7 mouse cellular contexts compared by ENCODE assay signal in the genomic region with DNA sequence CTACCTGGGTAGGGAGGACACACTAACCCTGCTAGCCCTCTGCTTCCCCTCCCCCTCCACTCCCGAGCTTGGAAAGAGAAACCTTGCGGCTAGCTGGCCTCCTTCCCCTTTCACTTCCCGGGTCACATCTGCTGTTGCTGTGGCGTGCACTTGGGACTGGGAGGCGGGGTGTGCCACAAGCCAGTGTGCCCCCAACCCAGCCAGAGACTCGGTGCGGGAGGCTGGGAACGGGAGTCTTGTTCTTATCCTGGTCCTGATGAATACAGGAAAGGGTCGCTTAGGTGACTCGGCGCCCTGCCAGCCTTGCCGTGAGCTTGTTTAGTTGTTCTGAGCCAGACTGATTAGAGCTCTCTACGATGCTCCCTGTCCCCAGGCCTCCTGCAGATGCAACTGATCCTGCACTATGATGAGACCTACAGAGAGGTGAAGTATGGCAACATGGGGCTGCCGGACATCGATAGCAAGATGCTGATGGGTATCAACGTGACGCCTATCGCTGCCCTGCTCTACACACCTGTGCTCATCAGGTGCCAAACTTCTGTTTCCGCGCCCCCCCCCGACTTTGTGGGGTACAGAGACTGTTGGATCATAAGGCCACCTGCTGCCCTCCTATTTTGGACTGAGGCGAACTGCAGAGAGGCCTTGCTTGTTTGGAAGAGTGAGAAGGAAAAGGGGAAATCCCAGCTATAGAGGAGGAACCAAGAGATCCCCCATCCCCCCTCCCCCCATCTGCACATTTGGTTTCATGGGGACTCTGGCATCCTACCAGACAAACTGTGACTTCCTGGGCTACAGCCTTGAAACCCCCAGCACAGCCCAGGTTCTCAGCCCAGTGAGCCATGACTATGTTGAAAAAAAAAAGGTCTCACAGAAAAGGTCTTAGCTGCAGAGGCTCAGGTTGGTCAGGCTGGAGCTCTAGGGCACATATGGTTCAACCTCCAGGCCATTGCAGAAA. TPM values are rescaled to one million over a fixed set of nuclear protein-coding genes. Genes with fewer than 3 reads are reported as not detected.
A peak's percentile ranks its signal among the peaks of the same experiment; 100 is the strongest.
DNase-seq lines count a peak whose midpoint lies in the region; ATAC-seq and TF ChIP-seq lines count a peak whose summit lies in the region.

No protein-coding gene starts in this region.

- TF ChIP-seq RAD21 in MEL (IDR thresholded peaks at IDR 0.05; ENCODE audit: low read depth, low read length): no peak

- no peak for TF ChIP-seq CTCF in MEL (IDR thresholded peaks at IDR 0.05 in 2 of 3, conservative IDR thresholded peaks at IDR 0.05 in 1 of 3; ENCODE audit: control insufficient read depth in 1 of 3, insufficient read depth in 1 of 3, low read depth in 2 of 3, low read length in 3 of 3, poor library complexity in 1 of 3, severe bottlenecking in 1 of 3)

- TF ChIP-seq EP300 in MEL (IDR thresholded peaks at IDR 0.05; ENCODE audit: low read depth in 1 of 2, low read length in 2 of 2): 0 out of 4 replicates have a peak, but pooled peaks of 1 of the 2 experiments have one; percentile 3

- no peak overlapping the region for H3K27ac ChIP-seq in MEL (ENCODE audit: control insufficient read depth, low read depth, low read length)
- H3K27ac ChIP-seq in forebrain, embryonic 11.5 days (ENCODE audit: low read depth, low read length): no peak overlapping the region
- H3K27ac ChIP-seq in limb, embryonic 11.5 days (replicated peaks; ENCODE audit: low read depth, low read length): no peak overlapping the region
- peak overlapping the region; percentile 77 for H3K27ac ChIP-seq in midbrain, embryonic 10.5 days (replicated peaks)

- H3K27me3 ChIP-seq in MEL (ENCODE audit: control insufficient read depth in 1 of 2, insufficient read depth in 2 of 2, low read length in 2 of 2): no peaks in the 10 kb centered on the region; a peak in 1 of 4 replicates
- H3K27me3 ChIP-seq in forebrain, embryonic 11.5 days (ENCODE audit: control insufficient read depth, insufficient read depth, low read length): no peaks in the 10 kb centered on the region
- H3K27me3 ChIP-seq in limb, embryonic 11.5 days (ENCODE audit: control insufficient read depth, insufficient read depth, low read length): no peaks in the 10 kb centered on the region
- H3K27me3 ChIP-seq in midbrain, embryonic 10.5 days (ENCODE audit: low read depth, poor library complexity, severe bottlenecking): peaks cover 29% of the 10 kb centered on the region

- peaks cover 0 to 8% of the 10 kb centered on the region in 2 experiments; a peak in 2 of 4 replicates for H3K4me1 ChIP-seq in MEL (ENCODE audit: control insufficient read depth in 1 of 2, insufficient read depth in 2 of 2, low read length in 2 of 2)
- no peaks in the 10 kb centered on the region; the same call in none of the 2 replicates for H3K4me1 ChIP-seq in forebrain, embryonic 11.5 days (replicated peaks; ENCODE audit: control insufficient read depth, insufficient read depth, low read length)
- H3K4me1 ChIP-seq in limb, embryonic 11.5 days (ENCODE audit: control insufficient read depth, insufficient read depth, low read length): 0 out of 2 replicates have a peak, but pooled peaks cover 7% of the 10 kb centered on the region
- peaks cover 18% of the 10 kb centered on the region for H3K4me1 ChIP-seq in midbrain, embryonic 10.5 days

- WGBS in forebrain, embryonic 11.5 days: 9% methylated on average over 22 of the region's 22 CpGs
- WGBS in limb, embryonic 11.5 days: 8% methylated on average over 22 of the region's 22 CpGs
- 6% methylated on average over 22 of the region's 22 CpGs for WGBS in midbrain, embryonic 10.5 days

- H3K9ac ChIP-seq in MEL (ENCODE audit: control insufficient read depth, low read depth, low read length, poor library complexity, severe bottlenecking): peak overlapping the region; percentile 53
- H3K9ac ChIP-seq in forebrain, embryonic 11.5 days (ENCODE audit: low read length): peak overlapping the region; percentile 54
- peak overlapping the region; percentile 55 for H3K9ac ChIP-seq in limb, embryonic 11.5 days (ENCODE audit: low read length)

- H3K9me3 ChIP-seq in MEL (replicated peaks; ENCODE audit: insufficient read depth, low read length): no peaks in the 10 kb centered on the region
- H3K9me3 ChIP-seq in forebrain, embryonic 11.5 days (ENCODE audit: control insufficient read depth, low read length): no peaks in the 10 kb centered on the region
- no peaks in the 10 kb centered on the region for H3K9me3 ChIP-seq in limb, embryonic 11.5 days (ENCODE audit: control insufficient read depth, low read length)
- H3K9me3 ChIP-seq in midbrain, embryonic 10.5 days (replicated peaks): no peaks in the 10 kb centered on the region

- no peaks in the 10 kb centered on the region; the same call in 1 of the 2 replicates for H3K79me2 ChIP-seq in MEL (ENCODE audit: control insufficient read depth, insufficient read depth, low read length, poor library complexity)

- H3K4me2 ChIP-seq in forebrain, embryonic 11.5 days (ENCODE audit: low read depth, low read length, severe bottlenecking): peak overlapping the region; percentile 75
- peak overlapping the region; percentile 80 for H3K4me2 ChIP-seq in limb, embryonic 11.5 days (ENCODE audit: low read depth, severe bottlenecking)

- H3K4me3 ChIP-seq in MEL (ENCODE audit: control insufficient read depth in 1 of 2, insufficient read depth in 1 of 2, low read depth in 2 of 2, low read length in 2 of 2): peak overlapping the region; percentile 69 to 83
- H3K4me3 ChIP-seq in forebrain, embryonic 11.5 days (ENCODE audit: low read depth, low read length): peak overlapping the region; percentile 38
- peak overlapping the region; percentile 45 for H3K4me3 ChIP-seq in limb, embryonic 11.5 days (ENCODE audit: low read depth, low read length)
- H3K4me3 ChIP-seq in midbrain, embryonic 10.5 days: peak overlapping the region; percentile 60

- no peaks in the 10 kb centered on the region; a peak in 1 of 4 replicates for H3K36me3 ChIP-seq in MEL (ENCODE audit: control insufficient read depth in 1 of 2, insufficient read depth in 2 of 2, low read length in 2 of 2)
- H3K36me3 ChIP-seq in forebrain, embryonic 11.5 days (ENCODE audit: control insufficient read depth, insufficient read depth, low read length): no peaks in the 10 kb centered on the region
- H3K36me3 ChIP-seq in limb, embryonic 11.5 days (ENCODE audit: control insufficient read depth, insufficient read depth, low read length): no peaks in the 10 kb centered on the region
- no peaks in the 10 kb centered on the region for H3K36me3 ChIP-seq in midbrain, embryonic 10.5 days

- no peak for TF ChIP-seq POLR2A in MEL (IDR thresholded peaks at IDR 0.05; ENCODE audit: control insufficient read depth in 1 of 2, insufficient read depth in 1 of 2, low read depth in 1 of 2, low read length in 2 of 2, poor library complexity in 1 of 2)

- DNase-seq in MEL (ENCODE audit: low read depth, low spot score): peak; percentile 72
- DNase-seq in adrenal gland, postnatal 36 days: peak; percentile 75 to 84
- no peak for DNase-seq in forebrain, embryonic 11.5 days (ENCODE audit: low spot score)
- peak; percentile 68 for DNase-seq in heart, postnatal 4 days
- peak; percentile 65 for DNase-seq in limb, embryonic 11.5 days (ENCODE audit: low spot score)
- DNase-seq in midbrain, embryonic 10.5 days (ENCODE audit: low spot score): peak; percentile 49
- DNase-seq in spleen, postnatal 4 days (ENCODE audit: low spot score in 2 of 2): peak; percentile 76 to 86

- ATAC-seq in forebrain, embryonic 11.5 days (replicated peaks; ENCODE audit: low FRiP score): no peak
- ATAC-seq in limb, embryonic 11.5 days (ENCODE audit: insufficient number of reproducible peaks, low FRiP score, low TSS enrichment, low read depth): no peak

RNA-seq across cellular contexts. Expression of a gene that starts 1.2 kb away (rescaled TPM):
- 4.3 and 4.7 TPM in 2 replicates for total RNA-seq in MEL (2012; rRNA removed)
- 1 to 10 TPM in 1 of 2 experiments, not detected in 1; 8.2 TPM for polyA plus RNA-seq in MEL (2012; ENCODE audit: insufficient read depth in 1 of 2, insufficient read length in 2 of 2, low read depth in 1 of 2, low replicate concordance in 2 of 2, missing spikeins in 1 of 2)
- total RNA-seq in adrenal gland, postnatal 36 days (2021): 10 to 100 TPM; 49.1 to 62.5 TPM
- 4.9 and 5.7 TPM in 2 replicates for polyA plus RNA-seq in forebrain, embryonic 11.5 days (2014; fragmentation: Nextera tagmentation; extraction: Ambion mirVana)
- total RNA-seq in heart, postnatal 4 days (2021): 10 to 100 TPM; 15.1 to 15.4 TPM
- polyA plus RNA-seq in limb, embryonic 11.5 days (2014; fragmentation: Nextera tagmentation; extraction: Ambion mirVana): 6.0 and 7.1 TPM in 2 replicates
- polyA plus RNA-seq in midbrain, embryonic 10.5 days (2016; fragmentation: Nextera tagmentation; extraction: Ambion mirVana): 5.1 and 8.0 TPM in 2 replicates

RNA-seq across cellular contexts. Expression of a gene that starts 6.6 kb away (rescaled TPM):
- 0.07 and 0.08 TPM in 2 replicates for total RNA-seq in MEL (2012; rRNA removed)
- under 1 TPM in 1 of 2 experiments, not detected in 1; 0.10 TPM for polyA plus RNA-seq in MEL (2012; ENCODE audit: insufficient read depth in 1 of 2, insufficient read length in 2 of 2, low read depth in 1 of 2, low replicate concordance in 2 of 2, missing spikeins in 1 of 2)
- 100 to 1,000 TPM in 1 of 2 experiments, 10 to 100 TPM in 1; 30.1 to 194 TPM for total RNA-seq in adrenal gland, postnatal 36 days (2021)
- polyA plus RNA-seq in forebrain, embryonic 11.5 days (2014; fragmentation: Nextera tagmentation; extraction: Ambion mirVana): 0.35 and 0.64 TPM in 2 replicates
- total RNA-seq in heart, postnatal 4 days (2021): 1 to 10 TPM; 1.6 to 1.9 TPM
- 0.47 and 0.67 TPM in 2 replicates for polyA plus RNA-seq in limb, embryonic 11.5 days (2014; fragmentation: Nextera tagmentation; extraction: Ambion mirVana)
- polyA plus RNA-seq in midbrain, embryonic 10.5 days (2016; fragmentation: Nextera tagmentation; extraction: Ambion mirVana): 0.73 TPM in 2 replicates

RNA-seq across cellular contexts. Expression of a gene that starts 22.3 kb away (rescaled TPM):
- not detected in 2 replicates for total RNA-seq in MEL (2012; rRNA removed)
- not detected for polyA plus RNA-seq in MEL (2012; ENCODE audit: insufficient read depth in 1 of 2, insufficient read length in 2 of 2, low read depth in 1 of 2, low replicate concordance in 2 of 2, missing spikeins in 1 of 2)
- 1 to 10 TPM in 1 of 2 experiments, under 1 TPM in 1; 0.20 to 1.1 TPM for total RNA-seq in adrenal gland, postnatal 36 days (2021)
- polyA plus RNA-seq in forebrain, embryonic 11.5 days (2014; fragmentation: Nextera tagmentation; extraction: Ambion mirVana): not detected in 2 replicates
- total RNA-seq in heart, postnatal 4 days (2021): under 1 TPM; 0.17 to 0.18 TPM
- polyA plus RNA-seq in limb, embryonic 11.5 days (2014; fragmentation: Nextera tagmentation; extraction: Ambion mirVana): not detected in 2 replicates
- not detected in 2 replicates for polyA plus RNA-seq in midbrain, embryonic 10.5 days (2016; fragmentation: Nextera tagmentation; extraction: Ambion mirVana)

RNA-seq across cellular contexts. Expression of a gene that starts 23.6 kb away (rescaled TPM):
- total RNA-seq in MEL (2012; rRNA removed): 204 and 205 TPM in 2 replicates
- polyA plus RNA-seq in MEL (2012; ENCODE audit: insufficient read depth in 1 of 2, insufficient read length in 2 of 2, low read depth in 1 of 2, low replicate concordance in 2 of 2, missing spikeins in 1 of 2): 100 to 1,000 TPM in 1 of 2 experiments, not detected in 1; 243 TPM
- 100 to 1,000 TPM; 331 to 356 TPM for total RNA-seq in adrenal gland, postnatal 36 days (2021)
- polyA plus RNA-seq in forebrain, embryonic 11.5 days (2014; fragmentation: Nextera tagmentation; extraction: Ambion mirVana): 189 and 206 TPM in 2 replicates
- 100 to 1,000 TPM; 290 to 307 TPM for total RNA-seq in heart, postnatal 4 days (2021)
- 259 and 263 TPM in 2 replicates for polyA plus RNA-seq in limb, embryonic 11.5 days (2014; fragmentation: Nextera tagmentation; extraction: Ambion mirVana)
- polyA plus RNA-seq in midbrain, embryonic 10.5 days (2016; fragmentation: Nextera tagmentation; extraction: Ambion mirVana): 251 and 262 TPM in 2 replicates

RNA-seq across cellular contexts. Expression of a gene that starts 29.2 kb away (rescaled TPM):
- 17.0 and 21.4 TPM in 2 replicates for total RNA-seq in MEL (2012; rRNA removed)
- polyA plus RNA-seq in MEL (2012; ENCODE audit: insufficient read depth in 1 of 2, insufficient read length in 2 of 2, low read depth in 1 of 2, low replicate concordance in 2 of 2, missing spikeins in 1 of 2): 10 to 100 TPM in 1 of 2 experiments, not detected in 1; 32.6 TPM
- total RNA-seq in adrenal gland, postnatal 36 days (2021): 10 to 100 TPM; 57.7 to 65.9 TPM
- 11.4 and 15.7 TPM in 2 replicates for polyA plus RNA-seq in forebrain, embryonic 11.5 days (2014; fragmentation: Nextera tagmentation; extraction: Ambion mirVana)
- 10 to 100 TPM; 19.2 to 22.9 TPM for total RNA-seq in heart, postnatal 4 days (2021)
- polyA plus RNA-seq in limb, embryonic 11.5 days (2014; fragmentation: Nextera tagmentation; extraction: Ambion mirVana): 27.3 and 28.8 TPM in 2 replicates
- polyA plus RNA-seq in midbrain, embryonic 10.5 days (2016; fragmentation: Nextera tagmentation; extraction: Ambion mirVana): 17.0 and 17.6 TPM in 2 replicates
